In genomic region chr17:49392751-49393150, GRCm38 (mm10) we compare ENCODE assay signal across 14 mouse cellular contexts.
"Had no signal": no experiment of that assay in that cellular context is flagged by ENCODE, and none has a peak within 500 bp of the region (broad histone marks: within the 10 kb centered on the region; RNA-seq: fewer than 3 reads in every experiment).

No protein-coding gene starts in this region.

- ATAC-seq: lung, postnatal 0 days; midbrain, embryonic 15.5 days had no signal

- H3K27me3 ChIP-seq: lung, embryonic 15.5 days; megakaryocyte, embryonic 14.5 days; midbrain, embryonic 12.5 days; midbrain, embryonic 15.5 days; neural tube, embryonic 12.5 days had no signal

- H3K27ac ChIP-seq: lung, embryonic 15.5 days; macrophage; midbrain, embryonic 12.5 days; midbrain, embryonic 15.5 days; neural tube, embryonic 12.5 days had no signal

- H3K9me3 ChIP-seq: lung, embryonic 15.5 days; midbrain, embryonic 12.5 days; midbrain, embryonic 15.5 days; neural tube, embryonic 12.5 days had no signal

- H3K9ac ChIP-seq: lung, embryonic 15.5 days; midbrain, embryonic 12.5 days; midbrain, embryonic 15.5 days; neural tube, embryonic 12.5 days had no signal

- DNase-seq: lung, adult 2 months; lung, postnatal 14 days; lung, postnatal 36 days; right cerebral cortex, postnatal 14 days; thymus, adult 18-20 months; thymus, postnatal 14 days; thymus, postnatal 36 days had no signal

- H3K4me2 ChIP-seq: lung, embryonic 15.5 days; midbrain, embryonic 12.5 days; midbrain, embryonic 15.5 days; neural tube, embryonic 12.5 days had no signal

- H3K36me3 ChIP-seq: lung, embryonic 15.5 days; midbrain, embryonic 12.5 days; midbrain, embryonic 15.5 days; neural tube, embryonic 12.5 days had no signal

- H3K4me1 ChIP-seq: lung, embryonic 15.5 days; megakaryocyte, embryonic 14.5 days; midbrain, embryonic 12.5 days; midbrain, embryonic 15.5 days; neural tube, embryonic 12.5 days had no signal

- H3K4me3 ChIP-seq: lung, embryonic 15.5 days; megakaryocyte, embryonic 14.5 days; midbrain, embryonic 12.5 days; midbrain, embryonic 15.5 days; neural tube, embryonic 12.5 days had no signal
